Mouse (Mus musculus): ENCODE data around the gene Fam71a. TPM values are rescaled to one million over a fixed set of nuclear protein-coding genes. Genes with fewer than 3 reads are reported as not detected.
"Not testable (repeated sequence)": the region's sequence is repeated elsewhere in the genome, so short reads cannot be mapped to it uniquely, and the experiment has no call there.

The Fam71a gene
- total RNA-seq, 2 experiments from 2014 or later, result not detected

DNA sequence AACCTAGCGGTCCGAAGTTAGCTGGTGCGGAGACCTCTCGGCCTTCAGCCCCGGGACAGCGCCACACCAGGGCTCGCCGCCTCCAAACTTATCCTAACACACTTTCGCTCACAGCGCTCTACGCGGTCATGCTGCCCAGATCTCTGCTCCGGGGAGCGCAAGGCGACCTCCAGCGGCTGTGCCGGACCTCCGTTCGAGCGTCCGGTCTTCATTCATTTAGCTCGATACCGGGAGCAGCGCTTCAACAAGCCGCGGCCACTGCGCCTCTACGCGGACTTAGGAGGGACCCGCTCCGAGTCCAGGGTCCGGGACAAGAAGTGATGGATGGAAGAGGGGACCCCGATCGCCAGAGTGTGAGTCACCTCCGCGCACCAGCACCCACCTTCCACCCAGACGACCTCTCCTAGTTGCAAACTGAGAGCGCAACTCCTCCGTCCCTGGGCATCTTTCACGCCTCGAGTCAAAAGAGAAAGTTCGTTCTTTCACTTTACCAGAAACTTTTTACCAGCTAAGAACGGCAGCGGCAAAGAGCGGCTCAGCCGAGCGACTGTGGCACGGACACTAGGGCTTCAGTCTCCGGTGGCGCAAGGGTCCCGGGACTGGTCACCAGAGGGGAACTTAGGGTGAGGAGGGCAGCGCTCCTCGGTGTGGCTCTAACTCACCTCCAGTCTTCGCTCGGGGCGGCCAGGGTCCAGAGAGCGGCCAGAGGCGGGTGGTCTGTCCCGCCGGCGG is 18.0 kb upstream of the Fam71a start:
- DNase-seq (ENCODE audit: low spot score in 2 of 2), result peak in 1 of 2 experiments; percentile 40

DNA sequence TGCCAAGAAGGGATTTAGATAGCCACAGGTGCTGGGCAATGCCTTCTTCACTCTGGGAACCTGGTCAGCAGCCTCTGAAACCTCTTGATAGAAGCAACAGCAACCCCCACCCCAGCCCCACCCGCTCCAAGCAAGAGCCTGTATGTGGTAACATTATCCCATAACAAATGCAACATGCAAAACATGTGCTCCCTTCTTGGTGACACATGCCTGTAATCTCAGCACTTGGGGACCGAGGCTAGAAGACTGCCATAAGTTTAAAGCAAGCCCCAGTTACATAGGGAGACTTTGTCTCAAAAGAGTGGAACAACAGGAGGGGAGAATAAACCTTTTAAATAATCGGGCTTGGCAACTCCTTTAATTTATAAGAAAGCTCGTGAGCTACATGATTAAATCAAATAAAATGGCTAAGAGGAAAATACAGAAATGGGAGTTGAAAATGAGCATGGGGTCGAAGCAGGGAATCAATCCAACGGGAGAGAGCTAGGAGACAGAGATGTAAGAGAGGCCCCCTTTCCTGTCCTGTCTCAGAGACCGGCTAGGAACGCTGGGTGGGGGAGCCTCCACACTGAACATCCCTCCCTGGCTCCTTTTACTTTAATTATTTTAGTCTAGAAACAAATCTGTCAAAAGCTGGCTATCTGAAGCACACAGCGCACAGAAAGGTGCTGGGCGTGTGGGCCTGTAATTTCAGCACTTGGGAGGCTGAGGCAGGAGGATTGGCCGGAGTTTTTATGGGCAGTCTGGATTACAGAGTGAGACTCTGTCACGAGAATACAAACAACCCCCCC is 17.0 kb upstream of the Fam71a start:
- DNase-seq (ENCODE audit: low spot score in 2 of 2), result no peak

DNA sequence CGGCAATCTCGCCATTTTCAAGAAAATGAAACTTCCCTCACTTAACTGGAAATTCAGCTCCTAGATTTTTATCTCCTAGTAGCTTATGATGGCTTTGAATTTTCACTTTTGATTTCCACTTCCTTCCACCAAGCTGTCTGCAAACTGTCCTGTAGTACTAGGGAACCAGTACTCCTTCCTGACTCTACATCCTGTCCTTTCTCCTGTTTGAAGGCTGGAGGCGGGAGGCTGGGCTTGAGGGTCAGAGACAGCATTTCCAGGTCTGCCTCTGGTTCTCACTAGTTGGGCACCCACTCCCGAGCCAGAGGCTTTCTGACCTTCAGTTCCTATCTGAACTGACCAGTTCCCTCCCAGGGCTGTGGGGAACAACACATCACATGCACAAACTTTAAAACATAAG is 15.8 kb upstream of the Fam71a start:
- no peak for DNase-seq (ENCODE audit: low spot score in 2 of 2)

DNA sequence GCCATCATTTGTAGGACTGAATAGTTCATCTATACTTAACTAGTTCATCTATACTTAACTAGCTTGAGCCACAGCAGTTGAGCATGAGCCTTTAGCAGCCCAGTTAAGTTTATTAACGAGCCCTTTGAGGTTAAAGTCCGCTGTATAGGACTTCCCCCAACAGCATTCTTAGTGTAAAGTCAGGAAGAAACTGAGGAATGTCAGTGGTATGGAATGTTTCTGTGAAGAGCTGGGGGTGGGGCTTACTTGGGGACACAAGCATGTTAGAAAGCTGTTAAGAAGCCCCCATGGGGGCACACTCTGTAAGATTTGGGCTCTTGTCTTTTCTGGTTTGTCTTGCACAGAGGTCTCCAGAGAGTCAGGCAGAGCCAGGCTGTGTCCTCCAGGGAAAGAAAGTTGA is 15.2 kb upstream of the Fam71a start:
- no peak for DNase-seq (ENCODE audit: low spot score in 2 of 2)

DNA sequence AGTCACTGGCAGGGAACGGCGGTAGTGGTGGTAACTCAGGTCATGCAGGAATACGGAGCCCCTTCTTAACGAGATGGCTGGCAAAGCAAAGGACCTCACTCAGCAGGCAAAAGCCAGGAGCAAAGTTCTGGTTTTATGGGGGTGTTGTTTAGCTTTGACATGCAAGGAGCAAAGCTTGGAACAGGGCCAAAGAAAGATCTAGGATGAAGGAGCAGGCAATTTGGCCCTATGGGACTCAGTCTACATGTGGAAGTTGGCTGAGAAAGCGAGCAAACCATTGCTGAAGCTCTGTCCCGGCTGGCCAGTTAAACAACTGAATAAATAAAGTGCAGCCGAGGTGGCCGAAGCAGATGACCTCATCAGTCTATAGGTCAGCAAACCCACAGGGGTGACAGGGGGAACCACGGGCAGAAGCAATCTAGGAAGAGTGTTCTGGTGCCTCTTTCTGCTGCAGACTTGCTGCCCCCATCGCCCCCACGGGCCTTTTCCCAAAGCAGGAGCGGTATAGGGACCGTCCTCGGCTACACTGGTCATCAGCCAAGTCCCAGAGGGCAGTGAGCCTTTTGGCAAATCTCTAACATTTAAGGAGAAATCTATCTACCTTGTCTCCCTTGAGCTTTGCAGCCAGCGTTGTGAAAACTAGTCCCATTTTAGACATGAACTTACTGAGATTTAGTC is 14.0 kb upstream of the Fam71a start:
- DNase-seq (ENCODE audit: low spot score in 2 of 2), result no peak

DNA sequence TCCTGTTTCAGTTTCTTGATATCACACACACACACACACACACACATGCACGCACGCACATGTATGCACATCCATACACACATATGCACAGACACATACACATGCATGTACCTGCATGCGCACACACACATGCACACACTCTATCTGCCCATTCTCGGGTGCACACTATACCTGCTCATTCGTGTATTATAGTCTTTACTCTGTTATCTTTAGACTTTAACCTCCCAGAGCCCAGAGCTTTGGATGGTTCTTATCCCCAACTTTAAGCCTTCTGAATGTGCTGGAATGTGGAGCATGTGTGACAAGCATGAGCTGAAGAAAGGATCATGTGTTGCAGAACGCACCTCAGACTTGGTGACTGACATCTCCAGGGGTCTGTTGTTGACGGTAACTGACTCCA is 12.3 kb upstream of the Fam71a start:
- DNase-seq (ENCODE audit: low spot score in 2 of 2), result no peak

DNA sequence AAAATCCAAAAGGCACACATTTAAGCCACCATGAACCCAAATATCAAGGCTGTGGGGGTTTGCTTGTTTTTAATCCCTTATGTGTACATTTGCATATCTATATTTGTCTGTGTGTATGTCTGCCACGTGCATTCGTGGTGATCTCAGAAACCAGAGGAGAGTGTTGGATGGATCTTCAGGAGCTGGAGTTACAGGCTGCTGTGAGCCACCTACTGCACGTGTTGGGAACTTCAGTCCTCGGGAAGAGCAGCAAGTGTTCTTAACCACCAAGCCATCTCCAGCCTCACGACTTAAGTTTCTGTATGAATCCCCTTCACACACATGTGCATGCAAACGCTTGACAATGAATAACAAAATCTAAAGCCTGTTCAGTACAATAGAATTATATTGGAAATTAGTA is 7.9 kb upstream of the Fam71a start:
- no peak for DNase-seq (ENCODE audit: low spot score in 2 of 2)

DNA sequence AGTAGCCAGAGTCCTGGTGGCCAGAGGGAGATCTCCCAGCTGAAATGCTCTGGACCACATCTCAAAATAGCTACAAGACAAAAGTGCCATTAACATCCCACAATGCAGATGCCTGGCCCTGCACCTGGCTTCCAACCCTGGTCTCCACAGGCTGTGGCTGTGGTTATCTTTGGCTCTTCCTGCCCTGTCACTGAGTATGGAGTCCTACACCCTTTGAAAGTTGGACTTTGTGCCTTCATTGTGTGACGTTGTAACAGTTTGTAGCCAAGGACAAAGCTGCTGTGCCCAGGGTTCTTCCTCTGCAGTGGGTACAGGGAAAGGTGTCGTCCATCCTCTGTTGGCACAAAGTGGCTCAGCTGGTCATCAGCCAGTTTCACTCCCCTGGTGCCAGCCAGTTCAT is 5.8 kb upstream of the Fam71a start:
- no peak for DNase-seq (ENCODE audit: low spot score in 2 of 2)

DNA sequence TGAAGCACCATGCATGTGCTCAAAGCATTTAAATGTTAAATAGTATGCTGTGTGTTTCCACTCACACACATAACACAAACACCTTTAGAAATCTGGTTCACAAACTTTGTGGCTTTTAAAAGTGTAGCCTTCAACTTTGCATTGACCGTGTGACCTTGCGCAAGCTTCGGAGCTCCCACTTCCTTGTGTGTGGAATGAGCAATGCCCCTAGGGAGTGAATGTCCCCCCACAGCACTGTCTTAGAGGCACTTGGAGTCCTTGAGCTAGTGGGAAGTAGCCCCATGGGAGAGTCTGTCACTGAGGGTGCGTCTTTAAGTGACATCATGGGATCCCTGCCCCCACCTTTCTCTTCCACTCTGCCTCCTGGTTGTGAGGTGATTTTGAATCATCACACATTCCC is 1.6 kb upstream of the Fam71a start:
- DNase-seq (ENCODE audit: low spot score in 2 of 2), result no peak

DNA sequence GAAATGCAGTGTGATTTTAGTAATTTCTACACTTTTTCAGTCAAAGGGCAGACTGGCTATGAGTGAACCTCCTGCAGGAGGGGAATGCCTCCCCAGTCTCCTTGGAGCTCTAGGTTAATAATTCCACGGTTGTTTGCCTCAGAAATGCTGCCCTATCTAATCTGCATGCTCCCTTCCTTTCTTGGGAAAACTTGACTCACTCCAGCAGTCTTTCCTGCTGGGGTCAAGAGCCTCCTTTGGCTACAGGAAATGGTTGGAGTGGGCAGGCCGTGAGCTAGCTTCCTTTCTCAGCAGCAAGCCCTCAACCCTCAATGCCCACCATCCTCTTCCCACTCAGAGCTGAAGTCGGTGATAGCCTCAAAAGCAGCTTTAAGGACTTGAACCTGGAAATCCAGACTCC is 10.3 kb downstream of the Fam71a start:
- no peak for DNase-seq (ENCODE audit: low spot score in 2 of 2)

DNA sequence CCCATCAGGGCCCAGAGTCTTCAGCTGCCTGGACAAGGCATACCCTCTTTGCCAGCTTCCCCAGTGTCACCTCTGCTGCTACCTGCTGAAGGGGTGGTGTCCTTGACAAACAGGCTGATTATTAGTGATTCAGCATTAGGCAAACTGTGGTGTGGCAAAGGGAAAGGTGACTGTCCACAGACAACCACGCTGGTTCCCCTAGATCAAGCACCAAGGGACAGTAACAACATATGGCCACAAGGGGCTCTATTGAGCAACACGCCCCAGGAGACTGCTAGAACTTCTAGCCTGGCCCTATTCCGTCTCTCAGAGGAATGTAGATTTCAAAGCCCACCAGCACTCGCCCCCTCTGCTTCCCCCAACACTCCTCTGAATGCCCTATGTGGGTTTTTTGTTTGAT is 11.6 kb downstream of the Fam71a start:
- no peak for DNase-seq (ENCODE audit: low spot score in 2 of 2)

DNA sequence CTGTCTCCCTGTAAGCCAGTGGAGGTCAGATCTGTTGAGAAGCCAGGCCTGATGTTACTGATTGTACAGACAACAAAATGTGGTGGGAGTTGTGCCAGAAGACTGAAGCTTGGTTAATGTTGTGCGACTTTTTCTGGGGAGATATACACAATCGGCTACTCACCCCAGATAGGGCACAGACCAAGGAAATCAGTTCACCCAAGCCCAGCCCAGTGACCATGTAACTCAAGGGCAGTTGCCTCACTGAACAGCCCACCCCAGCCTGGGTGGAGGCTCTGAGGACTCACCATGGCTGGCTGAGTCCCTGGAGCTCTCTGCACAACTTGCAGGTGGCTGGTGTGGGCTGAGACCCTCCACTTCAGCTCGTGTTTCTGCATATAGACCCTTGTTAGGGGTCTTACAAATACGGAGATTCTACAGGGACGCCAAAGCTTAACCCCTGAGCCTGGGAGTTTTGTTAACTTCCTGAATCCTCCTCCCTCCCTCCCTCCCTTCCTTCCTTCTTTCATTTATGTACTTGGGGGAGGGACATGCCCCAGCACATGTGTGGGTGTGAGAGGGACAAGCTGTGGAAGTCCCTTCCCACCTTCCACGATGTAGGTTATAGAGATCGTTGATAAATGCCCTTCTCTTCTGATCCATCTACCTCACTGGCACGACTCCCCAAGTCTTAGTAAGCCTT is 13.6 kb downstream of the Fam71a start:
- DNase-seq (ENCODE audit: low spot score in 2 of 2), result no peak

DNA sequence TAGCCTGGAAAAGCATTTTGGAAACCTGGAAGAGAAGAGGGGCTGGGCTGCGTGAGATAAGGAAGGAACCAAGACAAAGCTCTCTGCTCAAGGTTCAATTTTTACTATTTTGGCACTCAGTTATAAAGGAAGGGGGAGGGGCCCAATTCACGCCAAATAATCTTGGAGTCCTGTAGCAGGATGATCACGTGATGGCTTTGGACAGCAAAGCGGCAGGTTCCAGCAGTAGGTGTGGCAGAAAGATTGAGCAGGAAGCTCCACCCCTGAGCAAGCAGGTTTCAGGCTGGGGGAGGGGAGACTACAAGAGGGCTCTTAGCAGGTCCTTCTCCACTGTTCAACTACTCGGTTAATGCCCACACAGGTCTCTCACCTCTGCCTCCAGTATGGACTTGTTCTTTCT is 15.1 kb downstream of the Fam71a start:
- DNase-seq (ENCODE audit: low spot score in 2 of 2), result not testable (repeated sequence)

DNA sequence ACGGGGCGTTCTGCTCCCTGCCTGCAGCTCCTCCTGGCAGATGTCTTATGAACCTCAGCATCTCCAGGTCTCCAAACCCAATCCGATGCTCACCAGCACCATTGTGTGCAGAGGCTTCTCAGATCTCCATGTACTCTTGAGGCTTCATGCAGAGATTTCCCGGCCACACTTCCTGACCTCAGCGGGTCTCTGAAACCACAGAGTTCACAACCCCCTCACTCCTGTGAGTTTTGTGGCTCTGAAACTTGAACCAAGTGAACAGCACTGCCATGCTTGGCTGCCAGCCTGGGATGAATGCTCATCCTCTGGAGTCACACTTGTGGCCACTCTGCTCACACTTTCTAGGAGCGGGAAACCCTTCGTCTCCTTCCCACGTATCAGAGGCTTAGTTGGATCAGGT is 23.6 kb downstream of the Fam71a start:
- no peak for DNase-seq (ENCODE audit: low spot score in 2 of 2)

DNA sequence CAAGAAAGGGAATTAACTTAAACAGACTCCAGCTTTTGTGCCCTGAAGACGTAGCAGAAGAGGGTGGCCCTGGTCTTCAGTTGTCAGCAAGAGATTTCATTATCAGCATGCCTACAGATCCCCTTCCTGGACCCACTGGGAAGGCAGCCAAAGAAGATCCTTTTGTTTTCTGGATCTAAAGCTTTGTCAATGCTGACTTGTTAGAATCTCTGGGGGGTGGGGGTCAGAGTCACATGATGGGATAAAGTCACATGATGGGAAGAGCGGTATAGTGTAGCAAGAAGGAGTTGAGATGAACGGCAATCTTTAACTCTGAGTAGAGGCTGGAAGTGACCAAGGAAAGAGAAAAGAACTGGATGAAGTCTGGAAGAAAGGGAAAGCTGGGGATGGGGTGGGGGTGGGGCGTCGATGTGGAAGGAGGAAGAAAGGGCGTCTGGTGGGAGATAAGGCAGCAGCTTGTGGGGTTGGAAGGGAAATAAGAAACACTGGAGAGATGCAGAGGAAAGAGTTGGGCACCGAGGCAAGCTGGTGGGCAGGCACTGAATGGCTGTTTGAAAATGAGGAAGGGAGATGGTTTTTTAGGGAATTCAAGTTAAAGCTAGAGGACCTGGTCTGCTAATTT is 25.6 kb downstream of the Fam71a start:
- no peak for DNase-seq (ENCODE audit: low spot score in 2 of 2)

DNA sequence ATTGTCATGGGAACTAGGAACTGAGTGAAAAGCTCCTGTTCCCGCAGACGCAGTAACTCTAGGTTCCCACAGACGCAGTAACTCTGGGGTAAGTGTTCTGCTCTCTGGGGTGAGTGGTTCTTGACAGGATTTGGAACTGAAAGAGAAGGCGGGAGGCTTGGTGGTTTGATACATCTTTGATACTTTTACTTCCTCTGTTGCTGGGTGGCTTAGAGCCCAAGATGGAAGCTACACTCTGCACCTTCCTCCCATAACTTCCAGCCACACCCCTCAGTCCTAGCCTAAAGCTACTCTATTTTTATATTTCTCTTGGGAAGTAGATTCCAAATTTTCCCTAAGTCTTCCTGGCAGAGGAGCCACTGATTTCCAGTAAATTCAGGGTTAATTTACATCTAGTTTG is 26.2 kb downstream of the Fam71a start:
- no peak for DNase-seq (ENCODE audit: low spot score in 2 of 2)

DNA sequence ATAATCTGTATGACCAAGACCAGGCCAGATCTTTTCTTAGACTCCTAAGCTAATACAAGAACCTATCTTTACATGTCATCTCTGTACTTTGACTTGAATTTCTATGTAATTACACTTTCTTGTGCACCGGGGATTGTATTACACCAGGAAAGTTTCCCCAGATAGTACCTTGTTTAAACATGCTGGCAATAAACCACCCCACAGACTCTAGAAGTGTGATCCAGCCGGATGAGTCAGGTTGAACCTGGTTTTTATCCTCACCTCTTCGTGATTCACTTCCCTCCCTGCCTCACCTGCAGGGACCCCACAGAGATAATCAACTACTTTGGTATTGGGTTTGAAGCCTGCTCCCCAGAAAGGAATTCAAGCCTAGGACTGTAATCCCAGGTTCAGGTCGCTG is 29.2 kb downstream of the Fam71a start:
- no peak for DNase-seq (ENCODE audit: low spot score in 2 of 2)

DNA sequence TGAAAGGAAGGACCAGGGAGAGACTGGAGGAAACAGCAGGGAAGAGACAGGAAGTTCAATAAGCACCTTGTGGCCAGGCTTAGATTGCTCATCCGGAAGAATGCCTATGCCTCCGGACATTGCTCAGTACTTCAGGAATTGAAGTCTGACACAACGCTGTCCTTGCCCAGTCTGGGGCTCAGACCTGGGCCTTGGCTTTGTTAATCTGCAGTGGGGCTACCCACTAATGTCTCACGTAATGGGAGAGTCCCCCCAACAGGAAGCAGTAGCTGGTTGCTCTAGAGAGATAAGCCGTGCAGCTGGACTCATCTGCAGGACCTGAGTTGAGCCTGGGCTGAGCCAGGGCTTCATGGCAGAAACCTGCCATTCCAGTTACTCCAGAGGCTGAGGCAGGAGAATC is 31.7 kb downstream of the Fam71a start:
- no peak for DNase-seq (ENCODE audit: low spot score in 2 of 2)

DNA sequence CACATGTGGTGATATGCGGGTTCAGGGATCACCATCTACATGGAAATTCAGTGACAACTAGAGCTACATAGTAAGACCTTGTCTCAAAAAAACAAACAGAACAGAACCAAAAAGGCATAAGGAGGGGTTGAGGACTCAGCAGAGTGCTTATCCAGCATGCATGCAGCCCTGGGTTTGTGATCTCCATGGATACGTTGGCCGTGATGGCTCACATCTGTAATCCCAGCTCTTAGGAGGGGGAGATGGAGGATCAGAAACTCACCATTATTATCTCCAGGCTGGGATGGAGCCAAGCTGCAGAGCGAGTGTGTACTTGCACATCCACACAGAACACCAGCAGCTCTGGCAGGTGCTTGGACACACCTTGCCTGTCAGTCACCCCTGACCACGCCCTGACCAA is 32.4 kb downstream of the Fam71a start:
- DNase-seq (ENCODE audit: low spot score in 2 of 2), result no peak

DNA sequence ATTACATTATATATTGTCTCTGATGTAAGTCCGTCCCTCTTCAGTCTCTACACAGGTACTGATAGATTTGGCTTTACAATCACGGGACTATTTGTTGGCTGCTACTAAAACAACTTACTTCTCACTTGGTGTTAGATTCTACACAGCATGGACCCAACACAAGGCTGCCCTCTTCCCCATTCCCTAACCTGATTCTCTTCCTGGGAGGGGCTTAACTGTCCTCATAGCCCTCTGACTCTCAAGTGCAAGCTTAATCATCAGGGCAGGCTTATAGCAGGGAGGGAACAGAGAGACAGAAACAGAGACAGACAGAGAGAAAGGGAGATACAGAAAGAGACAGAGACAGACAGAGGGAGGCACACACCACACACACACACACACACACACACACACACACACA is 32.9 kb downstream of the Fam71a start:
- no peak for DNase-seq (ENCODE audit: low spot score in 2 of 2)
